Mouse (Mus musculus) lung, postnatal 0 days (tissue): ENCODE data around the gene Tdo2. TPM values are rescaled to one million over a fixed set of nuclear protein-coding genes. Genes with fewer than 3 reads are reported as not detected.

Experiments
- ATAC-seq: fragments of 200-750 bp; cut with Nextera tagmentation; 2 replicates; pipeline ENCODE4 v1.8.0; 2017; ENCODE audit warnings: moderate library complexity
- DNase-seq: peaks from one replicate; pipeline ENCODE4 v3.0.0-alpha.2; 2016; ENCODE audit warnings: low spot score
- H3K27ac ChIP-seq: fragments of 300-500 bp; sonication (generic); 2 replicates; pipeline ENCODE4 v1.5.1; 2014; ENCODE audit warnings: antibody characterized with exemption, mild to moderate bottlenecking, low read length, mixed read lengths
- H3K27me3 ChIP-seq: fragments of 300-500 bp; sonication (generic); replicated peaks from 2 replicates; pipeline ENCODE4 v1.6.1; 2014; ENCODE audit warnings: low read length, mixed read lengths; ENCODE audit not compliant: insufficient read depth
- H3K36me3 ChIP-seq: fragments of 300-500 bp; sonication (generic); 2 replicates; pipeline ENCODE4 v1.6.1; 2014; ENCODE audit warnings: low read length, mixed read lengths; ENCODE audit not compliant: insufficient read depth
- H3K4me1 ChIP-seq: fragments of 300-500 bp; sonication (generic); 2 replicates; pipeline ENCODE4 v1.6.1; 2014; ENCODE audit warnings: antibody characterized with exemption, low read depth, low read length, mixed read lengths; ENCODE audit not compliant: insufficient read depth
- H3K4me2 ChIP-seq: fragments of 300-500 bp; sonication (generic); replicated peaks from 2 replicates; pipeline ENCODE4 v1.6.1; 2014; ENCODE audit warnings: low read depth, mild to moderate bottlenecking, low read length, moderate library complexity, mixed read lengths
- H3K4me3 ChIP-seq: fragments of 300-500 bp; sonication (generic); 2 replicates; pipeline ENCODE4 v1.5.1; 2014; ENCODE audit warnings: low read depth, low read length
- H3K9ac ChIP-seq: fragments of 300-500 bp; sonication (generic); replicated peaks from 2 replicates; pipeline ENCODE4 v1.6.1; 2014; ENCODE audit warnings: low read depth, mild to moderate bottlenecking
- H3K9me3 ChIP-seq: fragments of 300-500 bp; sonication (generic); 2 replicates; pipeline ENCODE4 v1.6.1; 2016; ENCODE audit warnings: low read length, mixed read lengths
- CTCF ChIP-seq: IDR thresholded peaks from 2 replicates; pipeline ENCODE4 v1.5.1; 2016; ENCODE audit warnings: antibody characterized with exemption, mild to moderate bottlenecking
- EP300 ChIP-seq: IDR thresholded peaks from 2 replicates; pipeline ENCODE4 v1.6.1; 2016; ENCODE audit warnings: antibody characterized with exemption, mild to moderate bottlenecking, control low read depth
- WGBS: fragments of 180-500 bp; shearing (Covaris S2); extraction: QIAGEN DNeasy Blood & Tissue Kit; methylation state at CpG from one replicate; pipeline ENCODE4 v1.1.7; 2014; 5-methylcytosine and 5-hydroxymethylcytosine counted together
- polyA plus RNA-seq: library from polyadenylated mRNA; unstranded; fragments of >200 nt; fragmentation: Nextera tagmentation; extraction: Ambion mirVana; gene quantifications from 2 replicates; pipeline ENCODE4 v1.2.1, GENCODE M21; 2015

The Tdo2 gene
- polyA plus RNA-seq, 1 experiment from 2014 or later, result 1.8 TPM

DNA sequence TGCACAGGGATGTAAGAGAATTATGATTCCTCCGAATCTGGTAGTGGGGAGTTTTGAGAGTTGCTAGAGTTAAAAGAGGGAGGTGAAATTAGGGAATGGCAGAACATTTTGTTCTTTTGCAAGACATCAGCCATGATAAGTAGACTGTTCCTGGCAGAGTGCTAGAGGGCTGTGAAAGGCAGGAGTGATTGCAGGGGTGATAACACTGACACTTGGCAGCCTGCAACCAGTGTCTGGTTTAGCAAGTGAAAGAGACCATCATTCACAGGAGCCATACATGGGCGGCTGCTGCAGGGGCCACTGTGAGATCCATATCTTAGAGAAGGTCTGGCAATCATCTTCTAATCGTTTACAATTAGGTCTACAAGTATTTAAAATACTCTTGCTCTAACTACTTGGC, 37.1 kb downstream of the Tdo2 start:
- Histone ChIP-seq H3K4me1 (no peaks in the 10 kb centered on the region), H3K4me3 (no peak overlapping the region), H3K27ac (no peak overlapping the region), H3K9ac (no peak overlapping the region), H3K27me3 (no peaks in the 10 kb centered on the region), H3K9me3 (no peaks in the 10 kb centered on the region), H3K4me2 (no peak overlapping the region), H3K36me3 (no peaks in the 10 kb centered on the region)
- TF ChIP-seq EP300, result peak; percentile 84
- no peak for TF ChIP-seq CTCF
- DNase-seq, result peak; percentile 82
- 35% methylated on average over 3 of the region's 3 CpGs for WGBS
- ATAC-seq, result peak; percentile 67

DNA sequence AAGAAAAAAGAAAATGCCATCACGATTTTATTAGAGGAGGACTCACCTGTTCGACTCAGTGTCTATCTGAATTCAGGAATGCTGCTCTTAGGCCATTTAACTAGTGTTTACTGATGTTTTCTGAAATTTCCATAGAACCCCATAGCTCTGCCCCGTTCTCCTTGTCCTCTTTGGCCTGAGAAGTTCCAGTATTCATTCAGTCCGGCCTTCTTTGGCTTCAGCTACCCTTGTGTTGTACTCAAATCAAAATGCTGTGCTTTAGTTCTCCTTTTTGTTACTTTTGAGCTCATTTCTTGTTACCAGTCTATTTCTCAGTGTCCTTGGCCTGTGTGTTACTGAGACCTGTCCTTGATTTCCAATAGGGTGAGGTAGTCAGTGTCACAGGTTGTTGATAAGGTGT, 42.7 kb downstream of the Tdo2 start:
- no peaks in the 10 kb centered on the region for H3K27me3 ChIP-seq
- H3K4me1 ChIP-seq, result peaks cover 3% of the 10 kb centered on the region; the same call in 1 of the 2 replicates
- no peaks in the 10 kb centered on the region for H3K9me3 ChIP-seq
- H3K4me2 ChIP-seq, result peak overlapping the region; percentile 45; the same call in 1 of the 2 replicates
- no peak overlapping the region for H3K9ac ChIP-seq
- no peak overlapping the region for H3K4me3 ChIP-seq
- 75% methylated on average over 4 of the region's 4 CpGs for WGBS
- H3K36me3 ChIP-seq, result no peaks in the 10 kb centered on the region
- ATAC-seq (no peak), DNase-seq (no peak)
- TF ChIP-seq CTCF (no peak), EP300 (no peak)
- no peak overlapping the region for H3K27ac ChIP-seq

DNA sequence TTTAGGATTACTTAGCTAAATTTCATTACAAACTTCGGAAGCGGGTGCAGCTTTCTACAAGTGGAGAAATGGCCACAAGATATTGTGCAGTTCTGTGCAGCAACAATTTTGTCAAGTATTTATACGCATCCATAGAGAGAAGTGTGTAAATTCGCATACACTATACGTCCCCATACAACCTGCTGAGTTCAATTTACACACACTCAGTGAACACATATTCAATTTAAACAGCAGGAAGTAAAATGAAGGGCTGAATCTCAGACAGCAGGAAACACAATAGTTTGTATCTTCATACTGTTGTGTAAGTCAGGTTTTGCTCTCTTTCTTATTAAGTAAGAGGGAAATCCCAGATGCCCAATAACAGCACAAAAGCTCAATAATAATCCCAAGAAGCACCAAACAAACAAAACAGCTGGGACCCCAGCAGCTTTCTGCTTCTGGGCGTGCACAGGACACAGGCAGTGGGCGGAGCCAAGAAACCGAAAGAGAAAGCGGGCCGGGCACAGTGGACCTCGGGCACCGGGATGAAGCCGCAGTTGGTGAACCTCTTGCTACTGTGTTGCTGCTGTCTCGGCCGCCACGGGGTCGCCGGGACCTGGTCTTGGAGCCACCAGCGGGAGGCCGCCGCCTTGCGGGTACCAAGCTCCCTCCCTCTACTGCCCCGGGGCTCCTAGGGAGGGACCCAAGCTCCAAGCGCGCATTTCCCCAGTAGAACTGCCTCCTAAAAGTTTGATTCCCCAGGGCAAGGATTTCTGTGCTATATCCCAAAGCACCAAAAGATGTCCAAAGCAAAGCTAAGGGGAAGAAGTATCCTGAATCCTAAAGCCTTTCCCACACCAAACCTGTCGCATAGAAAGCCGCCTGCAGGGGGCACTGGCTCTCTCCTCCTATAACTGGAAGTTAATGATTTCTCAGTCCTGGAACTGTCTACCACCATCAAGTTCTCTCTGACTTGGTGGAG, 43.6 kb downstream of the Tdo2 start, which contains the start of gene Ctso:
Gene Ctso, plus strand, starts transcription at position 461 of the 961 bp plus-strand sequence.
- Histone ChIP-seq H3K9ac (peak within 1 kb of the TSS; percentile 83), H3K36me3 (no peaks in the 10 kb centered on the region), H3K4me3 (peak within 1 kb of the TSS; percentile 87), H3K27ac (peak within 1 kb of the TSS; percentile 97), H3K4me2 (peak within 1 kb of the TSS; percentile 45), H3K9me3 (no peaks in the 10 kb centered on the region), H3K4me1 (peaks cover 3% of the 10 kb centered on the region; the same call in 1 of the 2 replicates), H3K27me3 (no peaks in the 10 kb centered on the region)
- WGBS, result 10% methylated on average over 25 of the region's 27 CpGs
- peak; percentile 95 for ATAC-seq
- 0 out of 2 replicates have a peak, but pooled peaks have one; percentile 10 for TF ChIP-seq EP300
- peak; percentile 81 for TF ChIP-seq CTCF
- DNase-seq, result peak; percentile 94

DNA sequence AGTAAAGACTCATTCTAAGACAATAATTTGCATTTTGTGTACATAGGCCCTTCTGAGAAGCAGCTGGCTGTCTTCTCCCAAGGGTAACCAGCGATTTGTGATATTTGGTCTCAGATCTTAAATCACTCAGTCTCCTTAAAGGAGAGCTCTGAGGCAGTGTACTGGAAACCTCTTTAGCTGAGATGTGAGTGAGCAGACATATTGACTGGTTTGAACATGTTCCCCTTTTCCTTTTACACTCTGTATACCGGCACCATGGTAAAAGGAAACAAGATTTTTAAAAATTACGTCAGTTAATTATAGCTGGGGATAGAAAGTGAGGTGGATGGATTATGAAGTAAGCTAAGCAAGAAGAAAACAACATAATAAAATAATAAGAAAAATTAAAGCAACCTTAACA, 44.3 kb downstream of the Tdo2 start:
- TF ChIP-seq CTCF, result no peak
- TF ChIP-seq EP300, result no peak
- 65% methylated on average over 3 of the region's 3 CpGs for WGBS
- H3K4me2 ChIP-seq, result peak overlapping the region; percentile 45; the same call in 1 of the 2 replicates

DNA sequence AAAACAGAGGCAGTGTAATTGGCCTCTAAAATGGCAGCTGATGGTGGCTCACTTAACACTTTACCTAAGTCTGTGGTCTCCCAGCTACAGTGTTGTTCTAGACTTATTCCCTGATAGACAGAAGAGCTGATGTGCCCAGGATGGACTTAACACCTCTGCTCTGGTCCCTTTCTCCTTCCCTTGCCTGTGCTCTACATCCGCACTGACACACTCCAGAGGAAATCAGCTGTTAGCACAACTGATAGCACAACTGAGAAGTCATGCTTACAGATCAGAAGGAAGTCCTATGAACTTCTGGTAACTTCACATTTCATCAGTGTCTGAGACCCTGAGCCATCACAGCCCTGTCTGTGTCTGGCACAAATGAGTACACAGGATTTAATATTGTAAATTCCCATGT, 46.9 kb downstream of the Tdo2 start:
- Histone ChIP-seq H3K9ac (no peak overlapping the region), H3K4me3 (no peak overlapping the region), H3K9me3 (no peaks in the 10 kb centered on the region), H3K4me1 (peaks cover 3% of the 10 kb centered on the region; the same call in 1 of the 2 replicates), H3K27me3 (no peaks in the 10 kb centered on the region), H3K27ac (no peak overlapping the region), H3K4me2 (no peak overlapping the region), H3K36me3 (no peaks in the 10 kb centered on the region)
- TF ChIP-seq EP300 (no peak), CTCF (no peak)
- ATAC-seq (no peak), DNase-seq (no peak)
- WGBS, result 62% methylated on average over 1 of the region's 1 CpGs

More for the DNA sequence above, 44.3 kb downstream of the Tdo2 start:
- no peaks in the 10 kb centered on the region for H3K9me3 ChIP-seq
- H3K36me3 ChIP-seq, result no peaks in the 10 kb centered on the region
- peaks cover 3% of the 10 kb centered on the region; the same call in 1 of the 2 replicates for H3K4me1 ChIP-seq
- H3K27me3 ChIP-seq, result no peaks in the 10 kb centered on the region
- ATAC-seq, result no peak
- H3K4me3 ChIP-seq, result no peak overlapping the region
- no peak for DNase-seq
- H3K27ac ChIP-seq, result peak overlapping the region; percentile 97; the same call in 1 of the 2 replicates
- no peak overlapping the region for H3K9ac ChIP-seq

DNA sequence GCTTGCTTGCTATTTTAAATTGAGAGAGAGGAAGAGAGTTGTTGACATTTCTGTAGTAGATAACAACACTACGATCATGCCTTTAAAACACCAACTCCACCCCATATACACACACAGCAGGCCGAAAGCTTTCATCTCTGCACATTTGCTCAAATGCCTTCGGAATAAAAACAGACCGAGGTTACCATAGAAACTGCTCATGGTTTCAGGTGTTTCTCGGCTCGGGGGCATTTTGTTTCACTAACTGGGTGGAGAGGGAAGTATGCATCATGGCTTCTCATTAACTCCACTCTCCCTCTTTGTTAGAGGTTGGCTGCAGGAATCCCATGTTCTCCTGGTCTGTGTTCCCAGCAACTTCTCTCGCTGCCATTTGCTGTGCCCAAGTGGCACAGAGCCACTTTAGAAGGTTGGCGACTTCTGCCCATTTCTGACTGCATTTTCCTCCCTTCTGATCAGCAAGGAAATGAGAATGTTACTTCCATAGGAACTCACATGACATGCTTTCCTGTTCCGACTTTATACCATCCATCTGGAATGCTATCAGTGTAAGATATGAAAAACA, 49.2 kb downstream of the Tdo2 start:
- Histone ChIP-seq H3K4me1 (no peaks in the 10 kb centered on the region), H3K36me3 (no peaks in the 10 kb centered on the region), H3K4me3 (no peak overlapping the region), H3K4me2 (no peak overlapping the region), H3K27ac (no peak overlapping the region), H3K9ac (no peak overlapping the region), H3K27me3 (no peaks in the 10 kb centered on the region), H3K9me3 (no peaks in the 10 kb centered on the region)
- TF ChIP-seq EP300 (no peak), CTCF (no peak)
- ATAC-seq, result no peak
- DNase-seq, result no peak
- WGBS, result 37% methylated on average over 9 of the region's 9 CpGs
